Mouse (Mus musculus) testis, adult 2 months (tissue): ENCODE measurements around the gene Mvb12b.

Source experiments
- CTCF ChIP-seq: fragments of 200-500 bp; IDR thresholded peaks from 2 replicates; pipeline ENCODE4 v1.5.1; 2012; ENCODE audit warnings: low read depth, mild to moderate bottlenecking, inconsistent platforms, low read length, moderate library complexity; ENCODE audit not compliant: control insufficient read depth, insufficient read depth, insufficient replicate concordance
- POLR2A ChIP-seq: fragments of 200-500 bp; IDR thresholded peaks from 2 replicates; pipeline ENCODE4 v1.6.1; 2012; ENCODE audit warnings: low read depth, mild to moderate bottlenecking, inconsistent platforms, low read length, moderate library complexity; ENCODE audit not compliant: control insufficient read depth

DNA sequence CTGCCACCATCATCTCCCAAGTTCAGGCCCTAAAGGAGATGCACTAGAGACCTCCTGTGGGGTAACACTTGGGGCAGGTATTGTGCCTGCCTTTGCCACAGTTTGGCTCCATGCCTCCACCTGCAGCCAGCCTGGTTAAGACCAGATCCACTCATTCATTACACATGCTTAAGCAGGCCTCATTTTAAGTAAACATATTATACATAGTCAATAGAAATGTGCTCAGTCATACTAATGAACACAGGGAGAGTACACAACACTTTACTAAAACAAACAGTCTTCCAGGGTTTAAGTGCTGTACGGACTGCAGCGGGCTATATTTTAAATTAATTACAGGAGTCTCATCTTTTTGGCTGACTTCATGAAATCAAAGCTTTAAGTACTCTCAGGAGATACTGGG lies 57.9 kb downstream of the Mvb12b start:
- TF ChIP-seq POLR2A (no peak), CTCF (no peak)
